Mouse (Mus musculus) lung, embryonic 16.5 days (tissue): ENCODE results near the gene Kif1a. TPM values are rescaled to one million over a fixed set of nuclear protein-coding genes. Genes with fewer than 3 reads are reported as not detected.

ENCODE experiments used
- ATAC-seq: fragments of 200-750 bp; cut with Nextera tagmentation; 2 replicates; pipeline ENCODE4 v1.8.0; 2017; ENCODE audit warnings: low read depth, mild to moderate bottlenecking, moderate library complexity
- H3K27ac ChIP-seq: fragments of 300-500 bp; sonication (generic); 2 replicates; pipeline ENCODE4 v1.5.1; 2014; ENCODE audit warnings: mild to moderate bottlenecking, control low read depth, low read length
- H3K27me3 ChIP-seq: fragments of 300-500 bp; sonication (generic); 2 replicates; pipeline ENCODE4 v1.6.1; 2014; ENCODE audit warnings: low read depth, low read length, mixed read lengths; ENCODE audit not compliant: control insufficient read depth, insufficient read depth
- H3K36me3 ChIP-seq: fragments of 300-500 bp; sonication (generic); 2 replicates; pipeline ENCODE4 v1.6.1; 2014; ENCODE audit warnings: low read length; ENCODE audit not compliant: control insufficient read depth, insufficient read depth
- H3K4me1 ChIP-seq: fragments of 300-500 bp; sonication (generic); replicated peaks from 2 replicates; pipeline ENCODE4 v1.6.1; 2014; ENCODE audit warnings: low read length, mixed read lengths; ENCODE audit not compliant: control insufficient read depth, insufficient read depth
- H3K4me2 ChIP-seq: fragments of 300-500 bp; sonication (generic); 2 replicates; pipeline ENCODE4 v1.6.1; 2014; ENCODE audit warnings: low read depth, low read length, control low read depth
- H3K4me3 ChIP-seq: fragments of 300-500 bp; sonication (generic); 2 replicates; pipeline ENCODE4 v1.5.1; 2014; ENCODE audit warnings: mild to moderate bottlenecking, low read length, control low read depth
- H3K9ac ChIP-seq: fragments of 300-500 bp; sonication (generic); 2 replicates; pipeline ENCODE4 v1.6.1; 2014; ENCODE audit warnings: low read length, control low read depth
- H3K9me3 ChIP-seq: fragments of 300-500 bp; sonication (generic); 2 replicates; pipeline ENCODE4 v1.6.1; 2016; ENCODE audit warnings: low read length; ENCODE audit not compliant: control insufficient read depth
- WGBS: fragments of 180-500 bp; shearing (Covaris S2); extraction: QIAGEN DNeasy Blood & Tissue Kit; methylation state at CpG from one replicate; pipeline ENCODE4 v1.1.7; 2014; 5-methylcytosine and 5-hydroxymethylcytosine counted together
- polyA plus RNA-seq: library from polyadenylated mRNA; unstranded; fragments of >200 nt; fragmentation: Nextera tagmentation; extraction: Ambion mirVana; gene quantifications from 2 replicates; pipeline ENCODE4 v1.2.1, GENCODE M21; 2015

The Kif1a gene
- polyA plus RNA-seq, 1 experiment from 2014 or later: 7.9 TPM

DNA sequence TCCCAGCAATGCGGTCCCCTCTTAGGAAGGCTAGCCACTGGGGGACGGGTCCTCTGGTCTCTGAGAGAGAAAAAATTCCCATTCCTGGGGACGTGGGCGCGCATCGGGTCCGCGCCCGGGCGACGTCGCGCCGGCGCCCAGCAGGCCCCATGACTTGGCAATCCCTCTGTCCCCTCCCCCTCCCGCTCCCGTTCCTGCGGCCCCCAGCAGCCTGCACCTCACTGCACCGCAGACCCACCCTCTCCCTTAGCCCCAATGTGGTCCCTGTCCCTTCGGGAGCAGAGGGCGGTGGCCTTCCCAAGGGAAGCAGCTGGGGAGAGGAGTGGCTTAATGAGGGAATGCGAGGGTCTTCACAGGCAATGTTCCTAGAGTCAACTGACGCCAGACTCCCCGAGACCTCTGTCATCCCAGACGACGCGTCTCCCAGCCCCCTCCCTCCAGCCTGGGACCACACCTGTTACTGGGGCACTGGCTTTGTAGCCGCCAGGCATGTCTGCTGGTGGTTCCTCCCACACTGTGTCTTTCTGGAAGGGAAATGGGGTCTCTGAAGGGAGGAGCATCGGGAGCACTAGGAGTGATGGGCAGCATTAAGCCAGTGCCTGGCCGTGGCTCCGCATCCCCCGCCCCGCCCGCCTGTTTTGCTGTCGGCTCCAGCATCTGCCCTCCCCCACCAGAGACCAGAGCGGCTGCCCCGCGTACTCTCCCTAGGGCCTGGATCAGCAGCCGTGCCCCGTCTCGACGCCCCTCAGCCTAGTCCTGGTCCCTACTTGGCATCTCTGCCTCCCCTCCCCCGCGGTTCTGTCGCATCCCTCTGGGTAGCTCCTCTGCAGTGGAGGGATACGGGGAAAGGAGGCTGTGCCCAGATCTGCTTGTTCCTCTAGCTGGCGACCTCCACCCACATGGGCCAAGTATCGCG, 917 bp downstream of the Kif1a start:
- H3K9me3 ChIP-seq: no peaks in the 10 kb centered on the region
- H3K4me1 ChIP-seq: peaks cover 12% of the 10 kb centered on the region
- no peaks in the 10 kb centered on the region for H3K36me3 ChIP-seq
- peaks cover 35% of the 10 kb centered on the region for H3K27me3 ChIP-seq
- H3K27ac ChIP-seq: no peak overlapping the region
- peak overlapping the region; percentile 54 for H3K4me3 ChIP-seq
- WGBS: under 1% methylated on average over 46 of the region's 49 CpGs
- peak overlapping the region; percentile 63 for H3K9ac ChIP-seq
- peak; percentile 52 for ATAC-seq
- H3K4me2 ChIP-seq: peak overlapping the region; percentile 78

DNA sequence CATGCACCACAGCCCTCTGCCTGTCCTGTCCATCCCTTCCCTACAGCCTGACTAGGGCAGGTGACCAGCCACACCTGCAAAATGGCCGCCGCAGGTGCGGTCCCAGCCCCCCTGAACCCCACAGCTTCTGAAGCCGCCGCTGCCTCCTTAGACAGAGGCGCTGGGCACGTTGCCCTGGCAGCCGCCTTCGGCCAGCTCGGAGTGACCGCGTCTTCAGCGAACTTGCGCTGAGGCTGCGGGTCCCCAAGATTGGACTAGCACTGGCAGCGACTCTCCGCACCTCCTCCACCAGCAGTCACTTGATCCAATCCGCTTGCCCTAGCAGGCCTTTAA, 1.5 kb downstream of the Kif1a start:
- Histone ChIP-seq H3K4me1 (peaks cover 12% of the 10 kb centered on the region), H3K27me3 (peaks cover 35% of the 10 kb centered on the region), H3K27ac (no peak overlapping the region), H3K9me3 (no peaks in the 10 kb centered on the region), H3K36me3 (no peaks in the 10 kb centered on the region), H3K4me2 (peak overlapping the region; percentile 78), H3K9ac (peak overlapping the region; percentile 63), H3K4me3 (peak overlapping the region; percentile 54)
- 3% methylated on average over 18 of the region's 18 CpGs for WGBS
- ATAC-seq: peak; percentile 8; the same call in 1 of the 2 replicates

GRCm38 (mm10) chr1:93098956-93099355, 2.8 kb downstream of the Kif1a start:
- no peaks in the 10 kb centered on the region for H3K36me3 ChIP-seq
- 84% methylated on average over 5 of the region's 5 CpGs for WGBS
- no peak overlapping the region for H3K9ac ChIP-seq
- peaks cover 35% of the 10 kb centered on the region for H3K27me3 ChIP-seq
- no peak for ATAC-seq
- no peak overlapping the region for H3K4me2 ChIP-seq
- no peak overlapping the region for H3K4me3 ChIP-seq
- H3K9me3 ChIP-seq: no peaks in the 10 kb centered on the region
- peaks cover 12% of the 10 kb centered on the region for H3K4me1 ChIP-seq
- no peak overlapping the region for H3K27ac ChIP-seq

- no peaks in the 10 kb centered on the region for H3K27me3 ChIP-seq
- no peak overlapping the region for H3K4me2 ChIP-seq
- no peak overlapping the region for H3K9ac ChIP-seq
- WGBS: 74% methylated on average over 3 of the region's 3 CpGs
- no peaks in the 10 kb centered on the region for H3K36me3 ChIP-seq
- H3K4me3 ChIP-seq: no peak overlapping the region
- no peaks in the 10 kb centered on the region for H3K4me1 ChIP-seq
- no peak overlapping the region for H3K27ac ChIP-seq
- no peak for ATAC-seq
- H3K9me3 ChIP-seq: no peaks in the 10 kb centered on the region
These were observed 9.2 kb downstream of the Kif1a start for GRCm38 (mm10) chr1:93092582-93092981.

DNA sequence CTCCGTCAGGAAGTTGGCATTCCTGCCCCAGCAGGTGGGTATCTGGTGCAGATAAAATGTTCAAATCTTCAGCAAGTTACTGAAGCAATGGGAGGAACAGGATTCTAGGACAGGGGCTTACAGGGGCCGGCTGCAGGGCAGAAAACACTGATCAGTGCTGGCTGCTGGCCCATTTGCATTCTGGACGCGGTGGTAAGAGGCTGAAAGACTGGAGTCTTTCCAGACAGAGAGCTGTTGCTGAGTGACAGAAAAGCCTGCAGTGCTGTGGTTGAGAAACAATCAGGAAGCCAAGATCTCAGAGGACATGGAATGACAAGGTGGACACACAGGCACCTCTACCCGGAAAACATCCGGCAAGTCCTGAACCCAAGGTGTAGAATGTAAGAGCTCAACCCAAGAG, 16.6 kb downstream of the Kif1a start:
- Histone ChIP-seq H3K36me3 (no peaks in the 10 kb centered on the region), H3K4me1 (peaks cover 7% of the 10 kb centered on the region), H3K4me2 (no peak overlapping the region), H3K9ac (no peak overlapping the region), H3K27ac (no peak overlapping the region), H3K4me3 (no peak overlapping the region), H3K9me3 (no peaks in the 10 kb centered on the region), H3K27me3 (no peaks in the 10 kb centered on the region)
- 46% methylated on average over 6 of the region's 6 CpGs for WGBS
- ATAC-seq: peak; percentile 64; the same call in 1 of the 2 replicates

DNA sequence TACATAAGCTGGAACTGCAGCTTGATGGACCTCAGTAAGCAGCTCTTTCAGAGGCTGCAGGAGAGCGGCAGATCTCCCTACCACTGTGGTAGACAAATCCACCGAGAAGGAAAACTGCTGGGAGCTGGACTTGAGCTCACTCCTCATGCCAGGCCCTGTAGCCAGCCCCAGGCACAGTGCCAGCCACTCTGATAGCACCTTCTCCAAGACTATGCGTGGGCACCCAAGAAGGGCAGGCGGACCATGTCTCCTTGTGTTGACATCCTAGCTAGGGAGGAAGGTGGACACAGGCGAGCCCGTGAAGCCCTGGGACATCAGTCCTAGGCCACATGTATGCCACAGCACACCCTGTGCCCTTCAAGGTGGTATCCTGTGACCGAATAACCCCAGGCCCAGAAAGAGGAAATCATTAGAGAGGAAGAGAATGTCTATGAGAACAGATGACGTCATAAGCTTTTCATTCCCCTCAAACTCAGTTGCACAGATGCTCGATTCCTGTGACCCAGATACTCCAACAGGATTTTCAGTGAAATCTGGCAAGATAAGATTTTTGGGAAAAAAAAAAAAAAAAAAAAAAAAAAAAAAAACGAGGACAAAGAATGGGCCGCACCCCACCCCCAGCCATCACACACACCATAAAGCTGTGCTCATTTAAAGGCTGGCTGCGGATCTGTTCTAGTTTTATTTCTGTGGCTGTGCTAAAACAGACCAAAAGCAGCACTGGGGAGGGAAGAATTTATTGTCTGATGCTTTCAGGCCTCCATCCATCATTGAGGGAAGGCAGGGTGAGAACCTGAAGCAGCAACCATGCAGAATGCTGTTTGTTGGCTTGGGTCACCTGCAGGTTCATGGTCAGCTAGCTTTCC, 18.1 kb downstream of the Kif1a start:
- no peaks in the 10 kb centered on the region for H3K27me3 ChIP-seq
- ATAC-seq: no peak
- no peaks in the 10 kb centered on the region for H3K9me3 ChIP-seq
- H3K4me2 ChIP-seq: no peak overlapping the region
- no peaks in the 10 kb centered on the region for H3K36me3 ChIP-seq
- peaks cover 7% of the 10 kb centered on the region for H3K4me1 ChIP-seq
- no peak overlapping the region for H3K9ac ChIP-seq
- no peak overlapping the region for H3K27ac ChIP-seq
- H3K4me3 ChIP-seq: no peak overlapping the region
- 80% methylated on average over 12 of the region's 12 CpGs for whole genome bisulfite sequencing

DNA sequence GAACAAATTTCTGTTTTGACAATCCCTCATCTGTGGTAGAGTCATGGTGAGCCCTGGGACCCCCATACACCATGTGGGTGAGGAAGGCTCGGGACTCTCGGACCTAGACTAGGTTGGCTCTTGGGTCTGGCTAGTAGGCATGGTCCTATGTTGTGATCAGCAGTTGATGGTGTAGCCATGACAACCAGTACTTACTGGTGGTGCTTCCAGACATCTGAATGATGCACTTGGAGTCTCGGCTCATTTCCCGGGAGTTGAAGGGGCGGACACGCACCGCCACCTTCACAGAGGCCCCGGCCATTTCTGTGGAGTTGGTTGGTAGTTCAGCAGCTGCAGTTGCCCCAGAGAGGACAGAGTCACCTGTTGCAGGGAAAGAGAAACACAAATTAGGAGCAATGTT, 19.6 kb downstream of the Kif1a start:
- Histone ChIP-seq H3K4me1 (peaks cover 7% of the 10 kb centered on the region), H3K36me3 (no peaks in the 10 kb centered on the region), H3K9ac (no peak overlapping the region), H3K27ac (no peak overlapping the region), H3K27me3 (no peaks in the 10 kb centered on the region), H3K4me3 (no peak overlapping the region), H3K4me2 (no peak overlapping the region), H3K9me3 (no peaks in the 10 kb centered on the region)
- no peak for ATAC-seq
- WGBS: 93% methylated on average over 8 of the region's 8 CpGs

DNA sequence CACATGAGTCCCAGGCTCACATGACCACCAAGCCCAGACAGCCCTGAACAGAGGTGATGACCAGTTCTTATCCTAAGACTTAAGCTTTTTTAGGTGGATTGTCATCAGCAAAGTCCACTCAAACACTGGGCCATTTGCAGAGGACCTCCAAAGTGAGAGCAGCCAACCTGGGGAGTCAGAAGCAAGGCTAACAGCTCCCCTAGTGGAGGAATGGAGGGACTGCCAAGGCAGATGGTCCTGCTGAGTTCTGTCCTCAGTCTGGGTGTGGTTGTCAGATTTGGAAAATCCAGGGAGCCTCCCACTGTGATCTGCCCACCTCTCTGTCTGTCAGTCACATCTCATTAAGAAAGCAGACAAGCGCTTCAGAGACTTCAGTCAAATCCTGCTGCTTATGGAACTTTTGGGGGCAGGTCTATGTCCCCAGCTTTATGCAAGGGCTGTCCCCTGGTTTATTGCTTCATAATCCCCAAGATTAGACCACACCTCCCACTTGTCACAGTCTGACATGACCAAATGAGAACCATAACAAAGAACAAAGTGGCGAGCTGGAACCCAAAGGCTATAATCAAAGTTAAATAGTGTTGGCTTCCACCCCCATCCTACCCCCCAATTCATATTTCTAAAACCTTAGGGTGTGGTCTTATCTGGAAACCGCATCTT, 20.7 kb downstream of the Kif1a start:
- Histone ChIP-seq H3K9ac (no peak overlapping the region), H3K4me2 (no peak overlapping the region), H3K4me1 (peaks cover 7% of the 10 kb centered on the region), H3K4me3 (no peak overlapping the region), H3K9me3 (no peaks in the 10 kb centered on the region), H3K36me3 (no peaks in the 10 kb centered on the region), H3K27ac (no peak overlapping the region), H3K27me3 (no peaks in the 10 kb centered on the region)
- 70% methylated on average over 3 of the region's 3 CpGs for WGBS
- no peak; the same call in 1 of the 2 replicates for ATAC-seq

DNA sequence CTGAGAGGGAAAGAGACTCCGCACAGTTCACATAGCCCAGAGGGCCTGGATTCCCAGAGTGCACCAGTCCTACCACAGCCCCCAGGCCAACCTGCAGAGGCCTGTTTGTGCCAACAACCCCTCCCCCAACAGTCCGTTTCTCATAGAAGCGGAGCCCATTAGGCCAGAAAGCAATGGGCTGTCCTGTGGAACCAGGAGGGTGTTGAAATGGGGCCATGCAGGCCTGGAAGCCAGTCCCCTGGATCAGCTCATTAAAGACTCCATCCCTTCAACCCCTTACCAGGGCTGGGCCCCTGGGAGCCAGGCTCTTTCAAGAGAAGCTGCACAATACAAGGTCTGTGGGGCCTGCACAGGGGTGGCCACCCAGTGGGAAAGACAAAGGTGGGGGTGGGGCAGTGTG, 22.1 kb downstream of the Kif1a start:
- no peak overlapping the region for H3K4me3 ChIP-seq
- no peaks in the 10 kb centered on the region for H3K9me3 ChIP-seq
- no peaks in the 10 kb centered on the region for H3K27me3 ChIP-seq
- H3K36me3 ChIP-seq: no peaks in the 10 kb centered on the region
- WGBS: 88% methylated on average over 3 of the region's 3 CpGs
- H3K27ac ChIP-seq: no peak overlapping the region
- no peak overlapping the region for H3K9ac ChIP-seq
- no peak overlapping the region for H3K4me2 ChIP-seq
- no peak for ATAC-seq
- H3K4me1 ChIP-seq: no peaks in the 10 kb centered on the region
